Mouse (Mus musculus): ENCODE measurements around the gene Ang2. TPM values are rescaled to one million over a fixed set of nuclear protein-coding genes. Genes with fewer than 3 reads are reported as not detected.

The Ang2 gene
- total RNA-seq, 4 experiments from 2014 or later = not detected

GRCm38 (mm10) chr14:51150206-51150831 is 48.6 kb downstream of the Ang2 start:
- DNase-seq = no peak

GRCm38 (mm10) chr14:51149164-51149563 is 49.8 kb downstream of the Ang2 start:
- no peak for DNase-seq

- DNase-seq = no peak
These were observed 50.9 kb downstream of the Ang2 start for GRCm38 (mm10) chr14:51148006-51148405.

- no peak for DNase-seq
These were observed 52.3 kb downstream of the Ang2 start, which contains the start of gene Rnase1 for GRCm38 (mm10) chr14:51146685-51147084. Gene Rnase1 (minus strand): TSS chr14:51146785.

GRCm38 (mm10) chr14:51145521-51145920 is 53.4 kb downstream of the Ang2 start:
- no peak for DNase-seq

Other genes starting within 250 kb of the Ang2 start
- 1 to 10 TPM; 1.8 to 2.5 (median 2.2) TPM for gene Pnp2, start 243.2 kb downstream of the Ang2 start, total RNA-seq (2022)
- gene Rnase10, start 191.4 kb downstream of the Ang2 start, total RNA-seq (2022) = under 1 TPM in 2 of 4 experiments, not detected in 2; 0.15 to 0.31 TPM
- gene Rnase9, start 157.3 kb downstream of the Ang2 start, total RNA-seq (2022) = not detected
- not detected for gene Rnase11, start 149.0 kb downstream of the Ang2 start, total RNA-seq (2022)
- not detected for gene Rnase12, start 141.5 kb downstream of the Ang2 start, total RNA-seq (2022)
- gene Olfr750, start 124.7 kb downstream of the Ang2 start, total RNA-seq (2022) = not detected
- 10 to 100 TPM; 48.1 to 69.1 (median 54.7) TPM for gene Rnase4, start 108.1 kb downstream of the Ang2 start, total RNA-seq (2022)
- gene Ang, start 108.0 kb downstream of the Ang2 start, total RNA-seq (2022) = 1 to 10 TPM; 5.4 to 7.4 (median 6.4) TPM
- not detected for gene Eddm3b, start 84.7 kb downstream of the Ang2 start, total RNA-seq (2022)
- gene Rnase6, start 75.2 kb downstream of the Ang2 start, total RNA-seq (2022) = 1 to 10 TPM; 1.4 to 4.0 (median 2.1) TPM
- gene Rnase1, start 52.4 kb downstream of the Ang2 start, total RNA-seq (2022) = under 1 TPM in 1 of 4 experiments, not detected in 3; 0.28 TPM
- not detected for gene Rnase2b, start 36.9 kb downstream of the Ang2 start, total RNA-seq (2022)
- not detected for gene Ear14, start 4.2 kb upstream of the Ang2 start, total RNA-seq (2022)
- gene Rnase2a, start 57.0 kb upstream of the Ang2 start, total RNA-seq (2022) = 10 to 100 TPM in 2 of 4 experiments, 1 to 10 TPM in 2; 8.4 to 30.6 (median 10.1) TPM
- not detected for gene Gm7247, start 162.6 kb upstream of the Ang2 start, total RNA-seq (2022)
- not detected for gene Vmn2r88, start 211.7 kb upstream of the Ang2 start, total RNA-seq (2022)

Data from adrenal gland, adult 8-10 months (tissue).